ENCODE assay signal across 22 mouse cellular contexts in genomic region chr9:107544729-107545128, GRCm38 (mm10). TPM values are rescaled to one million over a fixed set of nuclear protein-coding genes. Genes with fewer than 3 reads are reported as not detected.
DNase-seq lines count a peak whose midpoint lies in the region; TF ChIP-seq lines count a peak whose summit lies in the region.
"Had no signal": no experiment of that assay in that cellular context is flagged by ENCODE, and none has a peak within 500 bp of the region (broad histone marks: within the 10 kb centered on the region; RNA-seq: fewer than 3 reads in every experiment).

No protein-coding gene starts in this region.

- no peaks in the 10 kb centered on the region for H3K36me3 ChIP-seq in kidney, adult 2 months (ENCODE audit: control insufficient read depth, insufficient read depth, low read length)
- H3K36me3 ChIP-seq in testis, adult 2 months (ENCODE audit: control insufficient read depth, insufficient read depth, low read length), result peaks cover 2% of the 10 kb centered on the region

- no peaks in the 10 kb centered on the region for H3K27me3 ChIP-seq in kidney, adult 2 months (replicated peaks; ENCODE audit: control insufficient read depth, insufficient read depth, low read length)
- H3K27me3 ChIP-seq in testis, adult 2 months (ENCODE audit: control insufficient read depth, insufficient read depth, low read length), result no peaks in the 10 kb centered on the region
- H3K27me3 ChIP-seq: embryonic facial prominence, embryonic 15.5 days had no signal

- peak; percentile 63 for DNase-seq in cerebellum, adult 9-10 months
- no peak for DNase-seq in cerebellum, postnatal 10 days
- peak; percentile 27 for DNase-seq in kidney, adult 11 months
- DNase-seq in kidney, adult 2 months, result no peak
- no peak for DNase-seq in testis, postnatal 10 days (ENCODE audit: low spot score)
- DNase-seq: adrenal gland, adult 8-10 months; adrenal gland, postnatal 25 days; cerebellum, adult 11-12 months; cerebellum, postnatal 14 days; forebrain, postnatal 0 days; gastrocnemius, adult 2 months; gastrocnemius, postnatal 14 days; heart, adult 18-20 months; heart, postnatal 10 days; heart, postnatal 4 days had no signal

- peaks cover 16% of the 10 kb centered on the region; the same call in 1 of the 2 replicates for H3K4me1 ChIP-seq in kidney, adult 2 months (ENCODE audit: control insufficient read depth, insufficient read depth, low read length)
- H3K4me1 ChIP-seq in testis, adult 2 months (ENCODE audit: control insufficient read depth, insufficient read depth, low read length), result peaks cover 22% of the 10 kb centered on the region

- no peak for TF ChIP-seq POLR2A in kidney, adult 2 months (IDR thresholded peaks at IDR 0.05; ENCODE audit: low read depth, low read length)
- TF ChIP-seq POLR2A in testis, adult 2 months (IDR thresholded peaks at IDR 0.05; ENCODE audit: control insufficient read depth, low read depth, low read length), result no peak

- WGBS in kidney, adult 2 months, result 87% methylated on average over 12 of the region's 12 CpGs

- TF ChIP-seq CTCF in kidney, adult 2 months (conservative IDR thresholded peaks at IDR 0.05; ENCODE audit: insufficient read depth, insufficient read length, low read depth, low read length), result no peak
- TF ChIP-seq CTCF in testis, adult 2 months (IDR thresholded peaks at IDR 0.05; ENCODE audit: control insufficient read depth, insufficient read depth, insufficient replicate concordance, low read depth, low read length), result no peak

- H3K4me3 ChIP-seq in kidney, adult 2 months (ENCODE audit: insufficient read depth, low read depth, low read length), result no peak overlapping the region
- H3K4me3 ChIP-seq in testis, adult 2 months (ENCODE audit: control insufficient read depth, low read depth, low read length), result peak overlapping the region; percentile 21; the same call in 1 of the 2 replicates
- H3K4me3 ChIP-seq: embryonic facial prominence, embryonic 12.5 days; embryonic facial prominence, embryonic 15.5 days; gastrocnemius, adult 2 months; heart, embryonic 12.5 days; heart, embryonic 15.5 days had no signal

- H3K27ac ChIP-seq in kidney, adult 2 months (ENCODE audit: insufficient read depth, low read depth, low read length), result no peak overlapping the region
- H3K27ac ChIP-seq in testis, adult 2 months (ENCODE audit: control insufficient read depth, insufficient read depth, low read depth, low read length), result no peak overlapping the region
- H3K27ac ChIP-seq: embryonic facial prominence, embryonic 12.5 days; embryonic facial prominence, embryonic 15.5 days; heart, embryonic 15.5 days; hindbrain, embryonic 14.5 days; hindbrain, postnatal 0 days had no signal

RNA-seq across cellular contexts. Expression of gene Zmynd10, which starts 2.4 kb away (rescaled TPM):
- polyA plus RNA-seq in kidney, adult 2 months (2012; rRNA removed), result 52.6 and 52.9 TPM in 2 replicates
- polyA plus RNA-seq in testis, adult 2 months (2012; rRNA removed), result 245 and 272 TPM in 2 replicates

RNA-seq across cellular contexts. Expression of gene Nprl2, which starts 2.7 kb away (rescaled TPM):
- polyA plus RNA-seq in kidney, adult 2 months (2012; rRNA removed), result 61.5 and 62.6 TPM in 2 replicates
- polyA plus RNA-seq in testis, adult 2 months (2012; rRNA removed), result 34.7 and 40.3 TPM in 2 replicates

RNA-seq across cellular contexts. Expression of gene Cyb561d2, which starts 2.7 kb away (rescaled TPM):
- polyA plus RNA-seq in kidney, adult 2 months (2012; rRNA removed), result 62.6 and 77.4 TPM in 2 replicates
- polyA plus RNA-seq in testis, adult 2 months (2012; rRNA removed), result 28.3 and 29.4 TPM in 2 replicates

RNA-seq across cellular contexts. Expression of gene Rassf1, which starts 6.6 kb away (rescaled TPM):
- polyA plus RNA-seq in kidney, adult 2 months (2012; rRNA removed), result 23.0 and 24.0 TPM in 2 replicates
- 62.8 and 63.4 TPM in 2 replicates for polyA plus RNA-seq in testis, adult 2 months (2012; rRNA removed)

RNA-seq across cellular contexts. Expression of gene Tmem115, which starts 11.0 kb away (rescaled TPM):
- 52.1 and 63.6 TPM in 2 replicates for polyA plus RNA-seq in kidney, adult 2 months (2012; rRNA removed)
- 38.3 and 46.9 TPM in 2 replicates for polyA plus RNA-seq in testis, adult 2 months (2012; rRNA removed)

Comparison
In these comparisons a context has a peak if more than half of its experiments do, and no peak if none do; other contexts are left out.
1. DNase-seq: peak in cerebellum, adult 9-10 months (single experiment) and kidney, adult 11 months (single experiment); none in cerebellum, postnatal 10 days (0 of 2), kidney, adult 2 months (single experiment) and testis, postnatal 10 days (single experiment).